Mouse (Mus musculus): Measurements from ENCODE around the gene Rap1gds1.

DNA sequence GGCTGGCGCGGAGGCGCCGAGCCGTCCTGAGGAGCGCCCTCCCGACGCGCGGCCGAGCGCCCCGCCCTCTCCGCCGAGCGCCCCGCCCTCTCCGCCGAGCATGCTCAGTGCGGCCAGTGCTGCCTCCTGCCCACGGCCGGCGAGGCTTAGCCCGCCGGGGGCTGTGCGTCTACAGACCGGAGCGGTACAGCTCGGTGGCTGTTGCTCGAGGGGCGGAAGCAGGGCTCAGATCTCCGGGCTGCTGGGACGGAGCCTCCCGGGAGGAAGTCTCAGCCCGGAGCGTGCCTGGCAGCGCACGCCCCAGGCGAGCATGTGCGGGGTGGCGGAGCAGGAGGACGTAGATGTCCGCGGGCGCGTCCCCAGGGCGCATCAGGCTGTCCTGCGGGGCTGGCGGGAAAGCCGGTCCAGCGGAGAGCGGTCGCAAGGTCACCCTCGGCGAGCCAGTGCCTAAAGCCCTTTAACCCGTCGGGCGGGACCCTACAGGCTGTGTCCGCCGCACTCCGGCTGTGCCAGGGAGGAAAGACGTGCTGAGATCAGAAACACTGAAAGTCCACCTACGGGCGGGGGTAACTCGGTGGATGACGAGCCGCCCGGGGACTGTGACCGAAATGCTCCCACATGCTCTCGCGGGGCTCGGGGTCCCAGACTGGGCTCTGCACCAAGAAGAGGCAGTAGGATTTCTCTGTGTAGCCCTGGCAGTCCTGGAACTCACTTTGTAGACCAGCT is 495 bp upstream of the Rap1gds1 start:
- TF ChIP-seq CTCF (IDR thresholded peaks at IDR 0.05; ENCODE audit: borderline replicate concordance, extremely low read depth, insufficient read depth, insufficient read length) (no peak), POLR2A (IDR thresholded peaks at IDR 0.05; ENCODE audit: borderline replicate concordance, extremely low read depth, insufficient read depth, insufficient read length, poor library complexity, severe bottlenecking) (peak; percentile 85)

Data from brain, embryonic 14.5 days (tissue).